Mouse (Mus musculus) hindbrain, embryonic 12.5 days (tissue): ENCODE measurements around the gene Tnpo1. TPM values are rescaled to one million over a fixed set of nuclear protein-coding genes. Genes with fewer than 3 reads are reported as not detected.

Source experiments
- ATAC-seq: fragments of 200-750 bp; cut with Nextera tagmentation; 2 replicates; pipeline ENCODE4 v1.8.0; 2017; ENCODE audit warnings: moderate TSS enrichment; ENCODE audit not compliant: low FRiP score
- H3K27ac ChIP-seq: fragments of 300-500 bp; sonication (generic); 2 replicates; pipeline ENCODE4 v1.5.1; 2016; ENCODE audit warnings: mild to moderate bottlenecking
- H3K27me3 ChIP-seq: fragments of 300-500 bp; sonication (generic); 2 replicates; pipeline ENCODE4 v1.6.1; 2016; ENCODE audit warnings: mild to moderate bottlenecking
- H3K36me3 ChIP-seq: fragments of 300-500 bp; sonication (generic); 2 replicates; pipeline ENCODE4 v1.6.1; 2016; ENCODE audit warnings: mild to moderate bottlenecking
- H3K4me1 ChIP-seq: fragments of 300-500 bp; sonication (generic); 2 replicates; pipeline ENCODE4 v1.6.1; 2016
- H3K4me2 ChIP-seq: fragments of 300-500 bp; sonication (generic); replicated peaks from 2 replicates; pipeline ENCODE4 v1.6.1; 2016; ENCODE audit warnings: mild to moderate bottlenecking
- H3K4me3 ChIP-seq: fragments of 300-500 bp; sonication (generic); 2 replicates; pipeline ENCODE4 v1.5.1; 2016; ENCODE audit warnings: mild to moderate bottlenecking
- H3K9ac ChIP-seq: fragments of 300-500 bp; sonication (generic); 2 replicates; pipeline ENCODE4 v1.6.1; 2016; ENCODE audit warnings: mild to moderate bottlenecking, moderate library complexity
- H3K9me3 ChIP-seq: fragments of 300-500 bp; sonication (generic); replicated peaks from 2 replicates; pipeline ENCODE4 v1.6.1; 2016; ENCODE audit warnings: mild to moderate bottlenecking
- WGBS: fragments of 180-500 bp; shearing (Covaris S2); methylation state at CpG from one replicate; pipeline ENCODE4 v1.1.7; 2016; 5-methylcytosine and 5-hydroxymethylcytosine counted together
- polyA plus RNA-seq: library from polyadenylated mRNA; unstranded; fragments of >200 nt; fragmentation: Nextera tagmentation; extraction: Ambion mirVana; gene quantifications from 2 replicates; pipeline ENCODE4 v1.2.1, GENCODE M21; 2016

Tnpo1 gene
- polyA plus RNA-seq, 1 experiment from 2014 or later: 87.7 TPM

GRCm38 (mm10) chr13:98922806-98923205 is 3.4 kb downstream of the Tnpo1 start:
- H3K27me3 ChIP-seq: no peaks in the 10 kb centered on the region
- peaks cover 28% of the 10 kb centered on the region for H3K4me1 ChIP-seq
- H3K4me2 ChIP-seq: no peak overlapping the region
- WGBS: 97% methylated on average over 3 of the region's 3 CpGs
- ATAC-seq: no peak
- H3K9ac ChIP-seq: no peak overlapping the region
- no peaks in the 10 kb centered on the region for H3K9me3 ChIP-seq
- no peak overlapping the region for H3K27ac ChIP-seq
- H3K4me3 ChIP-seq: no peak overlapping the region
- H3K36me3 ChIP-seq: peaks cover 29% of the 10 kb centered on the region

GRCm38 (mm10) chr13:98921276-98921675 is 4.9 kb downstream of the Tnpo1 start:
- Histone ChIP-seq H3K4me1 (peaks cover 25% of the 10 kb centered on the region), H3K4me3 (no peak overlapping the region), H3K9ac (no peak overlapping the region), H3K27me3 (no peaks in the 10 kb centered on the region), H3K27ac (no peak overlapping the region), H3K9me3 (no peaks in the 10 kb centered on the region), H3K4me2 (no peak overlapping the region), H3K36me3 (peaks cover 33% of the 10 kb centered on the region)
- WGBS: 95% methylated on average over 7 of the region's 7 CpGs
- ATAC-seq: no peak

GRCm38 (mm10) chr13:98920300-98920699 is 5.9 kb downstream of the Tnpo1 start:
- no peak overlapping the region for H3K4me2 ChIP-seq
- no peak overlapping the region for H3K9ac ChIP-seq
- H3K27me3 ChIP-seq: no peaks in the 10 kb centered on the region
- WGBS: 88% methylated on average over 3 of the region's 3 CpGs
- no peak for ATAC-seq
- H3K4me1 ChIP-seq: peaks cover 28% of the 10 kb centered on the region
- no peaks in the 10 kb centered on the region for H3K9me3 ChIP-seq
- peaks cover 36% of the 10 kb centered on the region for H3K36me3 ChIP-seq
- no peak overlapping the region for H3K4me3 ChIP-seq
- H3K27ac ChIP-seq: no peak overlapping the region

DNA sequence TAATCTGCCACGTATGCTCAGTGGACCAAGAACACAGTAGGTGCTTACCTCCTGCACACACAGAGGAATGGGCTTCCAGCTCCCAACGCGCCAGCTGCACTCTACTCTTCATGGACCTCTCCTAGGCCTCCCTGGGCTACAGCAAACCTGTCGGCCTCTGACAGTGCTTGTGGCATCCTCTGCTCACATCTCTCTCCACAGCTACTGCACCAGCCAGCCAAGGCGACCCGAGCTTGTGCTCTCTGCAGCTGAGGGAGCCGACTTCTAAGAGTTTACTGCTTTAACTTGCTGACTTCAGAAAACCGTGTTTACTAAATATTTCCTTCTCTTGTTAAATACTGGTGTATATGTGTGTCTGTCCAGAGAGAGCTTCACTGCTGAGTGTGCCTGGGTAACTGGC is 6.5 kb downstream of the Tnpo1 start:
- Histone ChIP-seq H3K4me1 (peaks cover 34% of the 10 kb centered on the region), H3K9ac (no peak overlapping the region), H3K36me3 (peaks cover 36% of the 10 kb centered on the region), H3K4me3 (no peak overlapping the region), H3K27ac (no peak overlapping the region), H3K4me2 (no peak overlapping the region), H3K27me3 (no peaks in the 10 kb centered on the region), H3K9me3 (no peaks in the 10 kb centered on the region)
- no peak for ATAC-seq
- 86% methylated on average over 8 of the region's 8 CpGs for whole genome bisulfite sequencing

DNA sequence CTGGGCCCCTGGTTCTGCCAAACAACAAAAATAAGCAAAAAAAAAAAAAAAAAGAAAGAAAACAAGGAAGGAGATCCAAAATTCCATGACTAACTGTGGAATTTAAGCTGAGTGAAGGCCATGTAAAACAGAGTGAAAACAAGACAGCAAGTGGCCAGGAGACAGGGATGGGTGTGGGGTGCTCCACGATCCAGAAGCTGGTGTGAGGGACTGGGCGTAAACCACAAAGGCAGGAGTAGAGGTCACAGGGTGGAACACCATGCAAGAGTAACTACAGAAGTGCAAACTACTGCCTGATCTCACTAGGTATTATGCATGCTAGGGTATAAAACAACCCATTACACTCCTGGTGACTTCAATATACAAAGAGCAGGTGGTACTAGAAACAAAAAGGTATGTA is 8.3 kb downstream of the Tnpo1 start:
- Histone ChIP-seq H3K36me3 (peaks cover 32% of the 10 kb centered on the region), H3K27ac (no peak overlapping the region), H3K27me3 (no peaks in the 10 kb centered on the region), H3K9ac (no peak overlapping the region), H3K9me3 (no peaks in the 10 kb centered on the region), H3K4me1 (peaks cover 38% of the 10 kb centered on the region), H3K4me2 (no peak overlapping the region), H3K4me3 (no peak overlapping the region)
- ATAC-seq: no peak
- WGBS: 95% methylated on average over 2 of the region's 2 CpGs

DNA sequence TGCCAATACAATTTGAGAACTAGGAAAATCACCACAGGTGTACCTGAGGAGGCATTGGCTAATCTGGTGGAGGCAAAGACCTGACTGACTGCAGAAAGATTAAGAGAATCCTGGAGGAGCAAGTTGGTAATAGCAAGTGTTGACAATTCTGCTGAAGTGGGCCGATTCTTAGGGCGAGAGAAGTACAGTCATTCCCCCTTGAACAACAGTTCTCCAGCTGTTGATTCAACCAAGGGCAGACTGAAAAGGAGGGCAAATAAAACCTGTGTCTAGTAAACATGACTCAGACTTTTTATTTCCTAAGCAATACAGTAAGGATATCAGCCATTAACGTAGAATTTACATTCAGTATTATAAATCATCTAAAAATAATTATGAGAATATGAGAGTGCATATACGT is 10.6 kb downstream of the Tnpo1 start:
- Histone ChIP-seq H3K27ac (no peak overlapping the region), H3K9ac (no peak overlapping the region), H3K9me3 (no peaks in the 10 kb centered on the region), H3K4me3 (no peak overlapping the region), H3K27me3 (no peaks in the 10 kb centered on the region), H3K36me3 (peaks cover 15% of the 10 kb centered on the region; the same call in 1 of the 2 replicates), H3K4me1 (peaks cover 27% of the 10 kb centered on the region), H3K4me2 (no peak overlapping the region)
- 85% methylated on average over 4 of the region's 4 CpGs for WGBS
- no peak for ATAC-seq

GRCm38 (mm10) chr13:98914844-98915212 is 11.4 kb downstream of the Tnpo1 start:
- Histone ChIP-seq H3K4me2 (no peak overlapping the region), H3K4me1 (peaks cover 33% of the 10 kb centered on the region), H3K4me3 (no peak overlapping the region), H3K36me3 (peaks cover 13% of the 10 kb centered on the region; the same call in 1 of the 2 replicates), H3K9me3 (no peaks in the 10 kb centered on the region), H3K27ac (no peak overlapping the region), H3K9ac (no peak overlapping the region), H3K27me3 (no peaks in the 10 kb centered on the region)
- WGBS: 65% methylated on average over 5 of the region's 5 CpGs
- ATAC-seq: no peak

DNA sequence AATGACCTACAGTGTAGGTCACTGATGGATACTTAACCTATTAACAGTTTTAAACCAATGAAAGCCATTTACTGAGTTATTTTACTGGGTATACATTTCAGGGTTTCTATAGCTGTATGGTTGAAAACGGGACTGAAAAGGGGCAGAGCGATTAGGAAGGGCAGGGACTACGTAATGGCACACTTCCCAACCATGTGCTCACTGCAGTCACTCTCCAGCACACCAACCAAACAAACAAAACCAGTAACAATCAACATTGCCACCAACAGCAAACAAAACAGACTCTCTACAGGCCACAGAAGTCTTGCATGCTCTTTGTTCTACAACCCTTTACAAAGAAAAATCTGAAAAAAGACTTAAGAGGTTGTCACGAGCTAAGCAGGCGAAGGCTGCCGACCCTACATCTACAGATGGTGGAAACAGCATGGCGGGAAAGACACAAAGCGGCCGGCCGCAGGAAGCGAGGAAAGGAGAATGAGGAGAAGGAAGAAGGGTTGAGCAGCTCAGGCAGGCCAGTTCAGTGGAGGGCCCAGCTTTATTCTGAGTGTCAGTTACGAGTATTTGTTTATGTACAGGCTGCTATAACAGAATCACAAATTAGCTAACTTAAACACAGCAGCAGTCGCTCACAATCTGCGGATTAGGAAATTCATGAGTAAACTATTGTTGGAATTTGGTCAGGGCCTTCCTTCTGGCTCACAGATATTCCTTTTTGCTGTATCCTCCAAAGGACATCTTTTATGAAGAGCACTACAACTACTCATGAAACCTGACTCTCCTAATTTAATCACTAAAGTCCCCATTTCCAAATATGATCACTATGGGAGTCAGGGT is 12.0 kb downstream of the Tnpo1 start:
- 71% methylated on average over 10 of the region's 14 CpGs for WGBS
- H3K4me1 ChIP-seq: peaks cover 36% of the 10 kb centered on the region
- no peak overlapping the region for H3K4me2 ChIP-seq

GRCm38 (mm10) chr13:98913196-98913595 is 13.0 kb downstream of the Tnpo1 start:
- no peak overlapping the region for H3K4me2 ChIP-seq
- no peak overlapping the region for H3K4me3 ChIP-seq
- WGBS: 43% methylated on average over 7 of the region's 7 CpGs
- H3K27me3 ChIP-seq: no peaks in the 10 kb centered on the region
- ATAC-seq: no peak
- 0 out of 2 replicates have a peak overlapping the region, but pooled peaks have one; percentile 5 for H3K27ac ChIP-seq
- no peak overlapping the region for H3K9ac ChIP-seq
- H3K9me3 ChIP-seq: no peaks in the 10 kb centered on the region
- H3K4me1 ChIP-seq: peaks cover 36% of the 10 kb centered on the region
- peaks cover 6% of the 10 kb centered on the region; the same call in 1 of the 2 replicates for H3K36me3 ChIP-seq

More for the DNA sequence above, 12.0 kb downstream of the Tnpo1 start:
- Histone ChIP-seq H3K4me3 (no peak overlapping the region), H3K9me3 (no peaks in the 10 kb centered on the region), H3K27me3 (no peaks in the 10 kb centered on the region), H3K27ac (peak overlapping the region; percentile 35; the same call in 1 of the 2 replicates), H3K9ac (no peak overlapping the region), H3K36me3 (peaks cover 7% of the 10 kb centered on the region; the same call in 1 of the 2 replicates)
- no peak for ATAC-seq

DNA sequence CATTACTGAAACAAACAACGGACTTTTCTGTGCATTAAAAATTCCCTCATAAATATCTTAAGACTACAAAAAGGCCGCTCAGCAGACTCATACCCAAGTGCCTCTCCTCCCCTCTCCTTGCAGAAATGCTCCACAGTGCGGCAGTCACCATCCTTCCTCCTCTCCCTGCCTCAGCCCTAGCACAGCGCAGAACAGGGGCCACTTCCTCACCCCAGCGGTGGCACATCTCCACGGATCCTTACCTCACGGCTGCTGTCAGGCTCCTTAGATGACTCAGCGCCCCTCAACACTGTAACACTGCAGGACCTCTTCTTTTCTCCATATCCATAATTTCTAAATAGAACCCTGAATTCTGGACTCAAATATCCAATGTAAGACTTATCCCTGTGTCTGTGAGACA is 13.6 kb downstream of the Tnpo1 start:
- H3K4me1 ChIP-seq: peaks cover 36% of the 10 kb centered on the region
- no peaks in the 10 kb centered on the region for H3K27me3 ChIP-seq
- WGBS: 68% methylated on average over 8 of the region's 8 CpGs
- H3K27ac ChIP-seq: 0 out of 2 replicates have a peak overlapping the region, but pooled peaks have one; percentile 5
- ATAC-seq: peak; percentile 59; the same call in 1 of the 2 replicates
- peaks cover 6% of the 10 kb centered on the region; the same call in 1 of the 2 replicates for H3K36me3 ChIP-seq
- H3K9ac ChIP-seq: no peak overlapping the region
- no peak overlapping the region for H3K4me3 ChIP-seq
- H3K4me2 ChIP-seq: no peak overlapping the region
- no peaks in the 10 kb centered on the region for H3K9me3 ChIP-seq

- ATAC-seq: no peak
- no peaks in the 10 kb centered on the region for H3K27me3 ChIP-seq
- H3K9ac ChIP-seq: no peak overlapping the region
- WGBS: 78% methylated on average over 3 of the region's 3 CpGs
- no peaks in the 10 kb centered on the region for H3K9me3 ChIP-seq
- no peak overlapping the region for H3K4me3 ChIP-seq
- H3K4me1 ChIP-seq: peaks cover 36% of the 10 kb centered on the region
- no peak overlapping the region for H3K4me2 ChIP-seq
- H3K27ac ChIP-seq: no peak overlapping the region; the same call in 1 of the 2 replicates
- no peaks in the 10 kb centered on the region for H3K36me3 ChIP-seq
These were observed 15.4 kb downstream of the Tnpo1 start for GRCm38 (mm10) chr13:98910801-98911200.

DNA sequence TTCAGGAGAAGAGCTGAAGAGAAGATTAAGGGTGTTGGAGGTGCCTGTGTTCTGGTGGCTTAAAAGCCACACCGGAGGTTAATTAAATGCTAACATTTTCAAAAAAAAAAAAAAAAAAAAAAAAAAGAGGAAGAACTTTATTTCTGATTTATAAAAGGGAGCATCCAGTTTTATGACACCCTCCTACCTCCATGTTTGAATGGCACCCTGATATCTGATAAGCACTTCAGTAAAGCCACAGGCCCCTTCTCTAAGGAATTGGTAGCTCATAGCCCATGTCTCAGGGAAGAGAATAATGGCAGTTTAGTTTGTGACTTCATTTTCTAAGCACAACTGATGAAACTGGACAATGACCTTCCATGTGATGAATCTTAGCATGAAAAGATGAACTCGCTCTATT is 21.6 kb downstream of the Tnpo1 start:
- Histone ChIP-seq H3K27me3 (no peaks in the 10 kb centered on the region), H3K4me3 (no peak overlapping the region), H3K9me3 (no peaks in the 10 kb centered on the region; the same call in 1 of the 2 replicates), H3K4me2 (no peak overlapping the region), H3K36me3 (peaks cover 12% of the 10 kb centered on the region), H3K4me1 (peaks cover under 1% of the 10 kb centered on the region; the same call in 1 of the 2 replicates), H3K9ac (no peak overlapping the region), H3K27ac (no peak overlapping the region)
- no peak for ATAC-seq
- 88% methylated on average over 2 of the region's 2 CpGs for WGBS
